Mouse (Mus musculus): ENCODE data around the gene Kcnk7. TPM values are rescaled to one million over a fixed set of nuclear protein-coding genes. Genes with fewer than 3 reads are reported as not detected.
A peak's percentile ranks its signal among the peaks of the same experiment; 100 is the strongest.

Kcnk7 gene
- polyA plus RNA-seq, 1 experiment from 2014 or later, result 0.15 TPM

DNA sequence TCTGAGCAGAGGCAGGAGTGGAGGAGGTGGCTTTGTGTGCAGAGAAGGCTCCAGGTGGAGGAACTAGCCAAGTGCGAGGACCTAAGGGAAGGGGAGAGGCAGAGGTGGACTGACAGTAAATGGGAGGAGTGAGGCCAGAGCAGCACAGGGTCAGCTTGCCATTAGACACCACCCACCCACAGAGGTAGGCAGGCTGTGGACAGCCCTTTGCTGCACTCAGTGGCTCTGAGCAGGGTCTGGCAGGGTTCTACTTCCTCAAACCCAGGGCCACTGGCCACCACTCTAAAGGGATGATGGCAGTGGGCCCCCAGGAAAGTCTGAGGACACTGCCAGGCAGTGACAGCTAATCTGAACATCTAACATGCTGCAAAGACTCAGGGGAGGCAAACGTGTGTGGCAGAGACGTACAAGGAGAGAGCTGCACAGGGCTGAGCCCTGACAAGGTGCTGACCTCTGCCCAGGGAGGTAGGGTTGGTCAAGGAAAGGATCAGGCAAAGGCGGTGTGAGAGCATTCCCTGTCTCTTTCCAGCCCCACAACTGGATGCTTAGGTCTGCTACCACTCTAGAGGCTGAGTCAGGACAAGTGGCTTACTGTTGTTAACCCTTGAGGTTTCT, 19.9 kb downstream of the Kcnk7 start:
- Histone ChIP-seq H3K4me1 (ENCODE audit: insufficient read depth, low read length) (peaks cover 49% of the 10 kb centered on the region), H3K9me3 (ENCODE audit: low read length) (no peaks in the 10 kb centered on the region), H3K9ac (replicated peaks; ENCODE audit: low read length) (peak overlapping the region; percentile 17; the same call in 1 of the 2 replicates), H3K27ac (ENCODE audit: low read length) (0 out of 2 replicates have a peak overlapping the region, but pooled peaks have one; percentile 30), H3K36me3 (ENCODE audit: insufficient read depth, low read length) (peaks cover 31% of the 10 kb centered on the region), H3K27me3 (ENCODE audit: insufficient read depth, low read length) (no peaks in the 10 kb centered on the region), H3K4me3 (ENCODE audit: low read length) (peak overlapping the region; percentile 52), H3K4me2 (replicated peaks; ENCODE audit: low read depth, low read length) (peak overlapping the region; percentile 85)
- WGBS, result 42% methylated on average over 4 of the region's 4 CpGs
- no peak for ATAC-seq (ENCODE audit: low FRiP score, low TSS enrichment)

DNA sequence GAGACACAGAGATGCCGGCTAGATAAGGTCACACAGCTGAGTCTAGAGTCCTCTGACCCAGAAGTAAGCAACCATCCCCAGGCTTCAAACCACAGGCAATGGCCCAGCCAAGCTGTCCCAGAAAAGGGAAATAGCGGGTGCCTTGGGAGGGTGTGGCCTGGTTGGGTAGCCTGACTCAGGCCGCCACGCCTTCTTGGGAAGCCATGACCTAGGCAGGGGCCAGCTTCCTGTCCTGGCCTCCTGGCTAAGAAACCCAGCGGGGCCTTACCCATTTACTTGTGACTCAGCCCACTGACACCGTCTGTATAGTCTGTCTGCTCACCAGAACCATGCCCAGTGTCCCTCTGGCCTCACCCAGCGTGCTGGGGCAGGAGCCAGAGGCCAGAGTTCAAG, 20.4 kb downstream of the Kcnk7 start:
- WGBS, result 49% methylated on average over 7 of the region's 7 CpGs
- no peaks in the 10 kb centered on the region for H3K9me3 ChIP-seq (ENCODE audit: low read length)
- H3K27me3 ChIP-seq (ENCODE audit: insufficient read depth, low read length), result no peaks in the 10 kb centered on the region
- no peak for ATAC-seq (ENCODE audit: low FRiP score, low TSS enrichment)
- peaks cover 49% of the 10 kb centered on the region for H3K4me1 ChIP-seq (ENCODE audit: insufficient read depth, low read length)
- peak overlapping the region; percentile 85 for H3K4me2 ChIP-seq (replicated peaks; ENCODE audit: low read depth, low read length)
- H3K36me3 ChIP-seq (ENCODE audit: insufficient read depth, low read length), result peaks cover 27% of the 10 kb centered on the region
- peak overlapping the region; percentile 52 for H3K4me3 ChIP-seq (ENCODE audit: low read length)
- peak overlapping the region; percentile 67 for H3K27ac ChIP-seq (ENCODE audit: low read length)
- peak overlapping the region; percentile 70 for H3K9ac ChIP-seq (replicated peaks; ENCODE audit: low read length)

DNA sequence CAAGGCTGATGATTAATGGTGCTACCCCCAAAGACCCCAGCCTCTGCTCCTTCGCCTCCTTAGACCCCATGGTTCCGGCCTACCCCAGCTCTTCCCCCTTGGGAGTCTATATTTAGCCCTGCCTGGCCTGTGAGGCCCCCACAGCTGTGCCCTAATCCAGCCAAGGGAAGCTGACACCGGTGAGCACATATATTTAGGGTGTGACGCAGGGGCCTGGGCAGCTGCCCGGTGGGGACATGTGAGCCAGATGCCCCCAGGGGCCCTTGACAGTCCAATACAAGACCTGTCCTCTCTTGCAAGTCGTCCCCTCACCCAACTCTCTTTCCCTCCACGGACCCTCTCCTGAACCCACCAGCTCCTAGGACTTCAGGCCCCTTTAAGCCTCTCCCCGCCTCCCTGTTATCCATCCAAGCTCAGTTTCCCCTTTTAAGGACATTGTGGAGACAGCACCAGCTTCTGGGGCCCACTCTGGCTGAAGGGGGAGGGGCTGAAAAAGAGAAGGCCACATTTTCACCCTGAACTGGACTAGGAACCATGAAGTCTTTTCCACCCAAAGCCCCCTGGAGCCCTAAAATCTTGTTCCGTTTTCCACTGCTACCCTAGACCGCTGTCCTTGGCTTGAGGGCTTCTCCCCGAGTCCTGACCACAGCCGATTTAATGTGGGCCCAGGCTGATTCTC, 21.0 kb downstream of the Kcnk7 start:
- Histone ChIP-seq H3K4me1 (ENCODE audit: insufficient read depth, low read length) (peaks cover 56% of the 10 kb centered on the region), H3K27ac (ENCODE audit: low read length) (peak overlapping the region; percentile 67), H3K36me3 (ENCODE audit: insufficient read depth, low read length) (peaks cover 24% of the 10 kb centered on the region), H3K9ac (replicated peaks; ENCODE audit: low read length) (peak overlapping the region; percentile 70), H3K9me3 (ENCODE audit: low read length) (no peaks in the 10 kb centered on the region), H3K4me2 (replicated peaks; ENCODE audit: low read depth, low read length) (peak overlapping the region; percentile 85), H3K27me3 (ENCODE audit: insufficient read depth, low read length) (no peaks in the 10 kb centered on the region), H3K4me3 (ENCODE audit: low read length) (peak overlapping the region; percentile 52)
- ATAC-seq (ENCODE audit: low FRiP score, low TSS enrichment), result no peak
- 54% methylated on average over 12 of the region's 12 CpGs for whole genome bisulfite sequencing

DNA sequence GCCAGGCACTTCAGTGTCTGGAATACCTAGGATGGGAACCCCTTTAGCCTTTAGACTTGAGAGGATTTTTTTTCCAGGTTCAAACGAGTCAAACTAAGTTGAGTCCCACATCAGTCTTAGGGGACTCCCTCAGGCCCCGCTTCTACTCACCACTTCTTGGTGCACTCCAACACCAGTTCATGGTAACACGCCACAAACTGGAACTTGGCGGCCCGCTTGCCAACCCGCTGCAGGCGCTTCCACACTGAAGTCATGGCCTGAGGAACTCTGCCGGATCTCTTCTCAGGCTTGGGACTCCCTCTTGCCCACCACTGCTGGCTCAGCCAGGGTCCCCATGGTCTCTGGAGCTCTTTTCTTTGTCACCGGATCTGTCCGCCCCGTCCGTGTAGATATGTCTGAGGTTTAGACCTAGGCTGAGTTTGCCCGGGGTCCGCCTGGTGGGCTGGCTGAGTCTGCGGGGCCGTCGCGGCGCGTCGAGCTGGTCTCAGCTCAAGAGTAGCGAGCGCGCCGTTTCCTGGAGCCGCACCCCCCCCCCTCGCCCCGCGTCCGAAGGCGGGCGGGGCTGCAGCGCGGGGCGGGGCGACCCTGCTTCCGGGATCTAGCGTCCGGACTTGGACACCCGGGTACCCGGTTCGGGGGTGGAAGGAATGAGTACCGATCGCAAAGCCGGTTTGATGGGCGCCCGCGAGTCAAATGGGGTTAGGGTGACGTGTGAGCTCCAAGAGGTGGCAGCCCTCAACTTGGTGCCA, 21.8 kb downstream of the Kcnk7 start, which contains the start of gene Ehbp1l1:
Ehbp1l1 (minus strand) TSS at position 551 of the 749 bp plus-strand sequence.
- Histone ChIP-seq H3K4me3 (ENCODE audit: low read length) (peak within 1 kb of the TSS; percentile 97), H3K4me1 (ENCODE audit: insufficient read depth, low read length) (peaks cover 63% of the 10 kb centered on the region), H3K9me3 (ENCODE audit: low read length) (no peaks in the 10 kb centered on the region), H3K4me2 (replicated peaks; ENCODE audit: low read depth, low read length) (peak within 1 kb of the TSS; percentile 85), H3K27ac (ENCODE audit: low read length) (peak within 1 kb of the TSS; percentile 67), H3K9ac (replicated peaks; ENCODE audit: low read length) (peak within 1 kb of the TSS; percentile 70), H3K27me3 (ENCODE audit: insufficient read depth, low read length) (no peaks in the 10 kb centered on the region), H3K36me3 (ENCODE audit: insufficient read depth, low read length) (peaks cover 19% of the 10 kb centered on the region)
- peak; percentile 7; the same call in 1 of the 2 replicates for ATAC-seq (ENCODE audit: low FRiP score, low TSS enrichment)
- 8% methylated on average over 49 of the region's 49 CpGs for WGBS

DNA sequence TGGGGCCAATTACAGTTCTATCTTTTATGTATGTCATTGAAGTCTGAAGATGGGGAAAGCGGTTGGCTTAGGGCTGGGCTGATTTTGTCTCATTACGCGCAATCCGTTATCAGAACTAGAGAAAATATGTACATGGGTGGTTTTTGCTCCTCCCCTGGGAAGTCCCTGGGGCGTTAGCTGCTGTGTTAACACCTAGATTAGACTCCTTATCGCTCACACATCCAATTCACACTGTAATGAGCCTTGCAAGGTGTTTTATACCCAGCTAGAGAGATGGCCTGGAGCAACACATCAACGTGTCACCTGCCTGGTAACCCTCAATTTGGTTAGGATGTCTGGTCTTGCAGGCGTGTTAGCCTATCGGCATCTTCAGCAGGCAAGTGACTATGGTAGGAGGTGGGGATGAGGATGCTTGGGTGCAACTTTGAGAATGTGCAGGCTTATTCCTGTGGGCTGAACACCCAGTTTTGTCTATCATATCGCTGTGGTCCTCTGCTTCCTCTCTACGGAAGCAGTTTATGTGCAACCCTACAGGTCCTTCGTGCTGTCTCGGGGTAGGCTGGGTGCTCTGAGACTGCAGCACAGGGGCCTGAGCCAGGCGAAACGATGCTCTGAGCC, 22.9 kb downstream of the Kcnk7 start:
- no peaks in the 10 kb centered on the region for H3K27me3 ChIP-seq (ENCODE audit: insufficient read depth, low read length)
- H3K27ac ChIP-seq (ENCODE audit: low read length), result peak overlapping the region; percentile 64; the same call in 1 of the 2 replicates
- peak overlapping the region; percentile 97 for H3K4me3 ChIP-seq (ENCODE audit: low read length)
- WGBS, result 70% methylated on average over 15 of the region's 15 CpGs
- ATAC-seq (ENCODE audit: low FRiP score, low TSS enrichment), result no peak
- H3K9ac ChIP-seq (replicated peaks; ENCODE audit: low read length), result peak overlapping the region; percentile 62
- peaks cover 11% of the 10 kb centered on the region; the same call in 1 of the 2 replicates for H3K36me3 ChIP-seq (ENCODE audit: insufficient read depth, low read length)
- peaks cover 70% of the 10 kb centered on the region for H3K4me1 ChIP-seq (ENCODE audit: insufficient read depth, low read length)
- peak overlapping the region; percentile 85 for H3K4me2 ChIP-seq (replicated peaks; ENCODE audit: low read depth, low read length)
- H3K9me3 ChIP-seq (ENCODE audit: low read length), result no peaks in the 10 kb centered on the region

DNA sequence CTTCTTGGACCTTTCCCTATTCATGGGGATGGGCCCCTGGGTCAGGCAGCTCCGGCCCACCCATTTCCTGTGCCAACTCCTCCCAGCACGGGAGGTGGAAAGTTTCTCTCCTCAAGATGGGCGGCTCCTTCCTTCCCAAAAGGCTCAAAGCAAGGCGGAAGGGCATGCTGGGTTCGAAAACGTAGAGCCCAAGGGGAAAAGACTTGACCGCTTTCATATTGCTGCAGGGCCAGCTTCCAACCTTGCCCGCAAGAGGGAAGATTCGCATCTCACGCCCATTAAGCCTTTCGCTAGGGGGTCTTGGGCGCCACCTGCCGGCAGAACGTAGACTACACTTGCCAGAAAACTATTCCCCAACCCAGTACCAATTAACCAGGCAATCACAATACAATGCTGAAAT, 23.5 kb downstream of the Kcnk7 start:
- no peak for ATAC-seq (ENCODE audit: low FRiP score, low TSS enrichment)
- Histone ChIP-seq H3K27me3 (ENCODE audit: insufficient read depth, low read length) (no peaks in the 10 kb centered on the region), H3K4me3 (ENCODE audit: low read length) (peak overlapping the region; percentile 97), H3K4me1 (ENCODE audit: insufficient read depth, low read length) (peaks cover 71% of the 10 kb centered on the region), H3K4me2 (replicated peaks; ENCODE audit: low read depth, low read length) (peak overlapping the region; percentile 85), H3K27ac (ENCODE audit: low read length) (peak overlapping the region; percentile 64; the same call in 1 of the 2 replicates), H3K36me3 (ENCODE audit: insufficient read depth, low read length) (peaks cover 9% of the 10 kb centered on the region; the same call in 1 of the 2 replicates), H3K9me3 (ENCODE audit: low read length) (no peaks in the 10 kb centered on the region), H3K9ac (replicated peaks; ENCODE audit: low read length) (peak overlapping the region; percentile 62)
- 2% methylated on average over 14 of the region's 14 CpGs for WGBS

DNA sequence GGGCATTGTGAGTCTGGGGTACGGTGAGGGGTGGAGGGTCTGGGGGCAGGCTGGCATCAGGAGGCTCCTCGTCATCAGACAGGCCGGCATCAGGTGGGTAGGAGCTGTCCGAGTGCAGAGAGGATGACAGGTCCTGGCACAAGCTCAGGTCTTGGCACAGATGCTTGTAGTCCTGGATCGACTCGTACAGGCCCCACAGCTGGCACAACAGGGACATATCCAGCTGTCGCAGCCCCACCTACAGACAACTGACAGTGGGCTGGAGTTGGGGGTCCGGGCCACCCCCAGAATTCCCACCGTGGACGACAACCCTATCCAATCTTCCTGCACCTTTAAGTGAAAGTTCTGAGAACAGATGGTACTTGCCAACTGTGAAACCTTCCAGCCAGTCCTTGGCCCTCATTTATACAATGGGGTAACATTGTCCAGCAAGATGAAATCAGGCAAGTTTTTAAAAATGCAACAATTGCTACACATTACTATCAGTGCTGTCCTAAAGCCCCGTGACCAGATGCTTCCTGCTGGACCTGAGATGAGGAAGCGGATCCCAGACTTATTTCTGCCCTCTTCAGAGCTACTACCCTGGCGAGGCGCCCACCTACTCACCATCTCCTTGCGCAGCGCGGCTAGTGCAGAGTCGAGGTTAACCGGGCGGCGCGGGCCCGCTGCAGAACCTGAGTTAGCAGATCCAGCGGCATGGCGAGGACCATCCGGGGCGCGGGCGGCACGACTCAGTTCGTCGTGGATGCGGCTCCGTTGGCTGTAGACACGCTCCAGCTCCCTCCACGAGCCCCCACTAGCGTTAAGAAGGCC, 24.7 kb downstream of the Kcnk7 start:
- WGBS, result 7% methylated on average over 37 of the region's 37 CpGs
- Histone ChIP-seq H3K4me2 (replicated peaks; ENCODE audit: low read depth, low read length) (peak overlapping the region; percentile 85), H3K27me3 (ENCODE audit: insufficient read depth, low read length) (no peaks in the 10 kb centered on the region), H3K36me3 (ENCODE audit: insufficient read depth, low read length) (0 out of 2 replicates have a peak, but pooled peaks cover 8% of the 10 kb centered on the region), H3K9me3 (ENCODE audit: low read length) (no peaks in the 10 kb centered on the region), H3K9ac (replicated peaks; ENCODE audit: low read length) (peak overlapping the region; percentile 98), H3K27ac (ENCODE audit: low read length) (peak overlapping the region; percentile 92), H3K4me3 (ENCODE audit: low read length) (peak overlapping the region; percentile 97), H3K4me1 (ENCODE audit: insufficient read depth, low read length) (peaks cover 70% of the 10 kb centered on the region)
- 0 out of 2 replicates have a peak, but pooled peaks have one; percentile 13 for ATAC-seq (ENCODE audit: low FRiP score, low TSS enrichment)

DNA sequence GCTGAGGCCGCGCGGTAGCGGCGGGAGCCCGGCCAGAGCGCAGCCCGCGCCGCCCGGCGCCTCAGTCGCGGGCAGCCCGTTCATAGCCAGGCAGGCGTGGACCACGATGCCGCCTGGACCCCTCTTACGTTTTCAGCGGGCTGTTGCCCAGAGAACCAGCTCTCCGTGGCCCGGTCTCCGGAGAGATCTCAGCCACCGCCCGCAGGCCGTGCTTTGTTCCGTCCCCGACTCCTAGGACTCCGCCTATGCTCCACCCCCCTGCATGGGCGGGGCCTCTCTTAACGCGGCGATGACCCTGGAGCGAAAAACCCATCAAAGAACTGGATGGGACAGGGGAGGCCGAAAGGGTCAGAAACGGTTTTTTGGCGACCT, 25.3 kb downstream of the Kcnk7 start, which contains the start of gene Fam89b:
Fam89b (minus strand) TSS at position 210 of the 372 bp plus-strand sequence.
- Histone ChIP-seq H3K27ac (ENCODE audit: low read length) (peak within 1 kb of the TSS; percentile 92), H3K9me3 (ENCODE audit: low read length) (no peaks in the 10 kb centered on the region), H3K4me3 (ENCODE audit: low read length) (peak within 1 kb of the TSS; percentile 97), H3K4me2 (replicated peaks; ENCODE audit: low read depth, low read length) (peak within 1 kb of the TSS; percentile 85), H3K9ac (replicated peaks; ENCODE audit: low read length) (peak within 1 kb of the TSS; percentile 98), H3K4me1 (ENCODE audit: insufficient read depth, low read length) (peaks cover 65% of the 10 kb centered on the region), H3K36me3 (ENCODE audit: insufficient read depth, low read length) (0 out of 2 replicates have a peak, but pooled peaks cover 5% of the 10 kb centered on the region), H3K27me3 (ENCODE audit: insufficient read depth, low read length) (no peaks in the 10 kb centered on the region)
- WGBS, result under 1% methylated on average over 37 of the region's 37 CpGs
- ATAC-seq (ENCODE audit: low FRiP score, low TSS enrichment), result peak; percentile 70
